Mouse (Mus musculus): ENCODE results near the gene Olfr339. TPM values are rescaled to one million over a fixed set of nuclear protein-coding genes. Genes with fewer than 3 reads are reported as not detected.
"Not testable (repeated sequence)": the region's sequence is repeated elsewhere in the genome, so short reads cannot be mapped to it uniquely, and the experiment has no call there.

Olfr339 gene
- total RNA-seq (2017), result not detected in 2 replicates

DNA sequence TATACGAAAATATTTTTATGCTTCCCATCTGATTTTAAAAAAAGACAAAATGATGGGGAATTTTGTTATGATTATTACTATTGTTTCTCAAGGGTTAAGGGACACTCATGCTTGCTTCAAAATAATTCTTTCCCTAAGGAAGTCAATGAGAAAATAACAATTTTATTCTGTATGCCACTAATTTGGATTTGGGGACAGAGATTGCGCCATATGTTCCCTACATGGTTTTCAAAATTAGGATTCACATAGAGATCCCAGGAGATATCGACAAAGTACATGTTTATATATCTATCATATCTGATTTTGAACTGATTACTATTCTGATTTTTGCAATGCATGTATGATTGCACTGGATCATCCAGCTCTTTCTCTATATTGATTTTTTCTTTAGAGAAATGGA is at the start of gene Olfr339:
Gene Olfr339 (plus strand): TSS at position 301 of the 400 bp plus-strand sequence.
- ATAC-seq (replicated peaks; ENCODE audit: low read depth, poor library complexity, severe bottlenecking), result no peak

DNA sequence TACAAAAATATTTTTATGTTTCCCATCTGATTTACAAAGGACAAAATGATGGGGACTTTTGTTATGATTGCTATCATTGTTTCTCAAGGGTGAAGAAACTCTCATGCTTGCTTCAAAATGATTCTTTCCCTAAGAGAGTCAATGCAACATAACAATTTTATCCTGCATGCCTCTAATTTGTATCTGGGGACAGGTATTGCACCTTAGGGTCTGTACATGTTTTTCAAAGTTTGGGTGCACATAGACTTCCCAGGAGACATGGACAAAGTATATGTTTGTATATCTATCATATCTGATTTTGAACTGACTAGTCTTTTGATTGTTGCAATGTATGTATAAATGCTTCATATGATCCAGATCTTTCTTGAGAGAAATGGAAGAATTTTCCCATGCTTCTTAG is 45.5 kb upstream of the Olfr339 start, which contains the start of gene Olfr338:
Gene Olfr338 (plus strand): TSS at position 301 of the 400 bp plus-strand sequence.
- ATAC-seq (replicated peaks; ENCODE audit: low read depth, poor library complexity, severe bottlenecking), result no peak

DNA sequence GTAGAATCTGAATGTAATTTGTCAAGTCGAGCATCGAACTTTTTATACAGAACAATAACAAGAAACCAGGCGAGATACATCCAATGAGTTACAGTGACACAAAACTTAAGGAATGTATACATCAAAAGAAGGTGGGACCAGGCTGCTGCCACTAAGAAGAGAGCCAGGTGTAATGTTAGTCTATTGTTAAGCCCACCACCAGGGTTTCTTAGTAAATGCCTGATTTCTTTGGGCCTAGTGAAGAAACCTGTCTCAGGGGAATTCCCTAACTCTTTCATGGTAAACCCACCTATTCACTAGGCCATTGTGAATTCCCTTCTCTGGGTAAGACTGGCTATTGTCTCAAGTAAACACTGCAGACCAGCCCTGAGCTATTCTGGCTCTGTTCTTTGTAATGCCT is 3.6 kb upstream of the Olfr339 start:
- not testable (repeated sequence) for ATAC-seq (replicated peaks; ENCODE audit: low read depth, poor library complexity, severe bottlenecking)

DNA sequence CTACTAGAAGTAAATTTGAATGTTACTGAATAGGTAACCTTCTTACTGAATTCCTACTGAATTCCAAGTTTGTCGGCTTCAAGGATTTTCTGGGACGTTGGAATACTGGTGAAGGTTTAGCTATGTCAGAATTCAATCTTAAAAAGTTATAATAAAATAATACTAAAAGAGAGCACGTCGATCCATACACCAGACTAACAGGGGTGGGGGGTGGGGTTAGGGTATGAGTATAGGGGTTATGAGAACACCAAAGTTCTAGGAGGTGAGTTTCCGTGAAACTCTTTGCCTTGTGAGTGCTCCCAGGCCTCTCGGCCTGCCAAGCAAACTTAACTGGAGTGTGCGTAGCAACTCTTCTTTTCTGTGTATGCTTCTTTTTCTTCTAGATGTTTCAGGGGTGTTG is 3.2 kb upstream of the Olfr339 start:
- ATAC-seq (replicated peaks; ENCODE audit: low read depth, poor library complexity, severe bottlenecking), result not testable (repeated sequence)

DNA sequence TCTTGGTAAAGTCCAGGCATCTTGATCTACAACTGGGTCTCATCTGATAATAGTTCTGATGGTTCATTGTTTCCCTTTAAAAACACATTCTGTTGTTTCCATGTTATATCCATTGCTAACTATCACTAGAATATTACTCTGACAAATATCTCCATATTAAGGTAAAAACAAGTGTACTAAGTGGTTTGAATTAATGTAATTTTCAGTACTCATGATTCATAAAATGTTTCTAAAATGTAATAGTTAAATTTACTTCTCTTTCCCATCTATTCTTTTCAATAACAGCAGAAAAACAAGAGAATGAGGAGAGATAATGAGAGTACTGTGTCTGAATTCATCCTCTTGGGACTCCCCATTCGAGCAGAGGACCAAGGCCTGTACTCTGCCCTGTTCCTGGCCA is 33.5 kb downstream of the Olfr339 start, which contains the start of gene Olfr340:
Gene Olfr340 (plus strand): TSS at position 301 of the 400 bp plus-strand sequence.
- no peak for ATAC-seq (replicated peaks; ENCODE audit: low read depth, poor library complexity, severe bottlenecking)

DNA sequence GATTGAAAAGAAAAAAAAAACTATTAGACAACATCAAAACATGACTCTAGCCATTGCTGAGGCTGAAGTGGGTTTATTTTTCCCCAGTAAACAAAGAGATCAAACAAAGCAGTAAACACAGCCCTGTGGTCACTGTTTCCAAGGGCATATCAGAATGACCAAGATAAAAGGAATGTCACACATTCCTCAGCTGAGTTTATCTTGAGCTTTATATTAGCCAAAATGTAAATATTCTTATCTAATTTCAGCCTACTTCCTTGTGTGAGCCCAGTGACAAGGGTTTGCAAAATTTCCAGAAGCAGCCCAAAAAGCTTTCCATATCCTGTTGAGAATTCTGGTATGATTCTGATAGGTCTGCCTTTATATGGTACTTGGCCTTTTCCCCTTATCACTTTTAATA is 54.9 kb downstream of the Olfr339 start:
- no peak for ATAC-seq (replicated peaks; ENCODE audit: low read depth, poor library complexity, severe bottlenecking)

Other genes starting within 250 kb of the Olfr339 start
- gene Ptgs1, start 188.5 kb upstream of the Olfr339 start, total RNA-seq (2017), result 10.0 and 18.5 TPM in 2 replicates
- gene Olfr338, start 45.4 kb upstream of the Olfr339 start, total RNA-seq (2017), result not detected in 2 replicates
- gene Olfr340, start 33.6 kb downstream of the Olfr339 start, total RNA-seq (2017), result not detected in 2 replicates
- gene Olfr341, start 63.5 kb downstream of the Olfr339 start, total RNA-seq (2017), result not detected in 2 replicates
- gene Olfr342, start 106.1 kb downstream of the Olfr339 start, total RNA-seq (2017), result not detected in 2 replicates
- gene Olfr344, start 147.7 kb downstream of the Olfr339 start, total RNA-seq (2017), result not detected in 2 replicates
- not detected in 2 replicates for gene Olfr345, start 221.1 kb downstream of the Olfr339 start, total RNA-seq (2017)